Mouse (Mus musculus) spleen, postnatal 14 days (tissue): ENCODE data around the gene Hadh.

Experiments
- DNase-seq, 2 experiments: peaks; one replicate each; pipeline ENCODE4 v3.0.0; 2021 to 2022; ENCODE audit warnings: low spot score in 2 of 2

Hadh gene

DNA sequence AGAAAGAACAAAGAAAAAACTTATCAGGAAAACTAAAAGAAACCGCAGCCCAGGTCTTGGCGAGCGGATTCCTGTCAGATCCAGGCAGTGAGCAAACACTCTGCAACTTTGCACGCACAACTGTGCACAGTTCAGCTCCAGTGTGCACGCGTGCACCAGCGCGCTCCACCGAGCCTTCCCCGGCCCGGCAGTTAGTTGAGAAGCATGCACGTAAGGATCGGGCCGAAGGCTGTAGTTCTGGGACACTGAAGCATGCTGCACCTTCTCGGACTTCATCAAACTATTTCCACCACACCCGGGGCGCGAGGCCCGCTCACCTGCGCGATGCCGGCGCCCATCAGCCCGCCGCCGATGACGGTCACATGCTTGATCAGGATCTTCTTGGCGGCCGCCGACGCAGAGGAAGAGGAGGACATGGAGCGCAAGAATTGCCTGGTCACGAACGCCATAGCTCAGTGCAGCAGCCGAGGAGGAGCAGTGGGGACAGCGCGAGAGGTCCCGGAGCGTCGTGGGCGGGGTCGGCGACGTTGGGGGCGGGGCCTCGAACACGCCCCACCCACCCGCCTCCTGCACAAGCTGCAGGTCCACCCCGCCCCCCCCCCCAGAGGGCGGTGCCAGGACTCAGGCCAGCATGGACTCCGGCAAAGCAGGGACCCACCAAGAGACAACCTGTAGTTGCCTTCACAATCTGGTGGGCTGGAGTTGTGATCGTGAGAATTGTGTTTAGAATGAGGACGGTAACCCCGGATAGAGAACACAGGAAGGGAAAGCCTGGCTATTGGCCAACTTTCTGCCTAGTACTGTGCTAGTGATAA is at the start of gene Hadh:
Gene Hadh (minus strand): TSS at position 543 of the 815 bp plus-strand sequence.
- DNase-seq: peak; percentile 68 to 72

DNA sequence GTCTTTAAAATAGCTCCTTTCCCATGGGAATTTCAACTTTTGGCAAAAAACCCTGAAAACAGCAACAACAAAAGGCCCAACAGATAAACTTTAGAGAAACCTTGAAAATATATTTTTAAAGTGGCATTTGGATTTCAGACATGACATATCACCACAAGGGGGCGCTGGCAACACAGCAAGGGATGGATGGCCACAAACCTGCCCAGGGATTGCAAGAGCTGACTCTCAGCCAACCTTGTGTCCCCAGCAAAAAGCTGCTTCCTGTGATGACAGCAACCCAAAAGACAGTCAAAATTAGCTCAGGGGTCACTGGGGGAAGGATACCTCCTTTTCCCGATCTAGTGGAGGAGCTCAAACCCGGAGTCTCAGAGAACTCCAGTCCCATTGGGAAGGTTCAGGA is 48.3 kb upstream of the Hadh start:
- peak in 1 of 2 experiments; percentile 55 for DNase-seq

DNA sequence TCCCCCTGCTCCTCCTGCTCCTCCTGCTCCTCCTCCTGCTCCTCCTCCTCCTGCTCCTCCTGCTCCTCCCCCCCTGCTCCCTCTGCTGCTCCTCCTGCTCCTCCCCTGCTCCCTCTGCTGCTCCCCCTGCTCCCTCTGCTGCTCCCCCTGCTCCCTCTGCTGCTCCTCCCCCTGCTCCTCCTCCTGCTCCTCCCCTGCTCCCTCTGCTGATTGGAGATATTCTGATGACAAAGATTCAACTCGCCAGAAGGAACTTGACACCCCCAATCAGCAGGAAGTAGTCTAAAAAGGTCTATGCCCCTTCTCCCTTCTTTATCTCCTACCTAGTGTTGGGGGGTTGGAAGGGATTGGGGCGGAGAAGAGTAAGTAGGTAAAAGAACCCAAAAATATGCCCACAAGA is 46.3 kb upstream of the Hadh start:
- no peak for DNase-seq

DNA sequence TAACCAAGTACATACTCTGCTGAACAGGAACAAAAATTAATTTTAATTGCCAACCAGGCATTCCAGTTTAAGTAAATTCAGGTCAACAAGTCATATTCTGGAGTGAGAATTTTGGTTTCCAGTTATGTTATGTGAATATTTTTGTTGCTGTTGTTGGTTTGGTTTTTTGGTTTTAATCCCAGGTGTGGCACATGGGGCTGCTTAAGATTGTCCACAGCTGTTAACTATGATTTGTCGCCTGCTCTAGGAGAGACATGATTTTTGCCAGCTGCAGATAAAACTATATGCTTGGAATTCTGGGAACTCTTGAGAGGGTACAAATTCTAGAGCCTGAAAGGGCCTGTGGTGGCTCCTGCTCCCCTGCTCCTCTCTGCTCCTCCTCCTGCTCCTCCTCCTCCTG is 45.2 kb upstream of the Hadh start:
- DNase-seq: no peak

DNA sequence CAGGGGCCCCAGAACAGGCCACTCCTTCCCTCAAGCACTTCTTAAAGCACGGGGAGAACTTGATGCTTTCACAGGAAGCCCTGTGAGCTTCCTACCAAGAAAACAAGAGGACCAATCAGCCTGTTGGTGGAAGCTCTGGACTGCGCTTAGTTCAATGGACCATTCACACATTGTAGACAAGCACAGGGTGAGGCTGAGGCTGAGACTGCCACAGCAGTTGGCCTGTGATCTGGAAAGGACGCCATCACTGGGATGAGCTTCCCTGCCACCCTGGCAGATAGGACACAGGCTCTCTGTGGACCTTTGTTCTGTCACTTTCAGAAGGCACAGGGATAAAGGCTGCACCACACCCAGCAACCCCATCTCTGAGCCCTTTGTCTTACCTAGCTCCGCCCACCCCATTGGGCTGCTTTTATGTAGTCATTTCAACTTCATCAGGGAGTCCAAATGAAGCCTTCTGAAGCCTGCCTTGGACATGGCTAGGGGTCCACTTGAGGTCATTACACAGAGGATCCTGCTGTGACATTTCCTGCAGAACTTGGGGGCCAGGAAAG is 44.1 kb upstream of the Hadh start:
- no peak for DNase-seq

DNA sequence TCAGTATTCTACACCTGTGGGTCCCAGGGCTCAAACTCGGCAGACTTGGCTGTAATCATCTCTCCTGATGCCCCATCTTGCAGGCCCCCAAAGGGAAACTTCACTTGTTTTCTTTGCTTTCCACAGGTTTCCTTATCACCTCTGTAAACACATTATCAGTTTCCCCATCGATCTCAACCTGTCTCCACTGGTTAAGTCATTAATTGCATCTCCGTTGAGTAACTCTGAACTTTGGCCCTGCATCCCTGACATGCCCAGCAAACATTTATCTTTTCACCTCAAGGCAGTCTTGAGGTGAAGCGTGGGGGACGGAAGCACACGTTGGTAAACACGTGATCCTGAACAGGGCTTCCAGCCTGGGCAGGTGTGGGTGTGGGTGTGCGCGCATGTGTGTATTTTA is 40.4 kb upstream of the Hadh start:
- no peak for DNase-seq

DNA sequence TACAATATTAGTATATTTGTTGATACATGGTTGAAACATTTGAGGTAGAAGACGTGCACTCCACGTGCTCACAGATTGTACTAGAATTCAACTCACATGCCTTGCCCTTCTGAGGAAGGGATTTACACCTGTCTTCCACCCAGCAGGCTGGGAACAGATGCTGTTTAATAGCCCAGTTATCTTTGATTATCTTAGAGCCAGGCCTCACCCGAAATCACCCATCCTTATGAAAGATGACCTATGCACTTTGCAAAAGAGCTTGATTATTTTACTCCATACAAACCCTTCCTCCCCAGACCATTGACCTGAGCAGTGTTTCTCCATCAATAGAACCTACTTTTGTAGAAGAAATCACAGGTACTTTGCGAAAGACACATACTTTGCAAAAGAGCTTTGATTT is 38.7 kb upstream of the Hadh start:
- no peak for DNase-seq

DNA sequence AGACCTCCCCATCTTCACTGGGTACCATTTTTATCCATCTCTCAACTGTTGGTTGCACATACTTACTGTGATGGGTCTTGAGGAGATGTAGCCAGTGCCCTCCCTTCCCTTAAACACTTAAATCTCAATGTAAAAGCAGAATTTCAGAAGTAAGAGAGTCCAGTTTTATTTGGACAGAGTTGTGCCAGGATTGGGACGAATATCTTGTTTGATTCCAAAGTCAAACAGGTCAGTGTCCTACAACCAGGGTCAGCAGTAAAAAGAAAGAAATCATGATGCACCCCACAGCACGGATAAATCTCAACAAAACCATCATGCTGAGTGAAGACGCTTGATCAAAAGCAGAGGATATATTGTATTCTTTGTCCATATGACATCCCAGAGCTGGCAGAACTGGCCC is 35.9 kb upstream of the Hadh start:
- no peak for DNase-seq

DNA sequence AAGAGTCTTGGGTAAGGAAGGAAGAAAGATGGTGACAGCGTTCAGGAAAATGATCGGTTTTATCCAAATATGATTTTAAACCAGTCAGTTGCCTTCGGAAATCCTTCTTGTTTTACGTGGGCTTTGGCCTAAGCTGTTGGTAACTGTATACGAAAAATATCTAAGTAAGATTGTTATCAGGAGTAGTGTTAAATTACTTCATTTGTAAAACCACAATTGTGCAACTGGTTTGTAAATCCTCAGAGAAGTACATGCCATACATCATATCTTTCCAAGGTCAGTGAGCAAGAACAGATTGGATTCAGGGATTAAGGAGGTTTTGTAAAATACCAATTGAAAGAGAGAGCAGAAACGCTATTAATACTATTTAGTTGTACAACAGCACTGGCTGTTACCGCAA is 34.4 kb upstream of the Hadh start:
- DNase-seq: no peak

DNA sequence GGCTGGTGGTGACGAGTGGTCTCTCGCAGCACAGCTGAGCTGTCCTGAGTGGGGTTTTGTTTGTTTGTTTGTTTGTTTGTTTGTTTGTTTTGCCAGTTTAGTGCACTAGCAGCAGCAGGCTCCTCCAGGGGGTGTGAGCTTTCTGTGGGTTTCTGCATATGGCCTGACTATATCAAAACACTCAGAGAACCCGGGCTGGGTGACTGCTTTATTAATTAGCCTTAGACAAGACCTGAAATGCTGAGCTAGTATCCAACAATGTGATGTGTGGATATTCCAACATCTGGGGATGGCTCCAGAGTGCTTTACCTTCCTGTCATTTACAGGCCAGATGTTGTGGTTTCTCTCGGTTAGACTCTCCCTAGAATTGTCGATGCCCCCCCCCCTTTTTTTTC is 31.4 kb upstream of the Hadh start:
- no peak for DNase-seq

DNA sequence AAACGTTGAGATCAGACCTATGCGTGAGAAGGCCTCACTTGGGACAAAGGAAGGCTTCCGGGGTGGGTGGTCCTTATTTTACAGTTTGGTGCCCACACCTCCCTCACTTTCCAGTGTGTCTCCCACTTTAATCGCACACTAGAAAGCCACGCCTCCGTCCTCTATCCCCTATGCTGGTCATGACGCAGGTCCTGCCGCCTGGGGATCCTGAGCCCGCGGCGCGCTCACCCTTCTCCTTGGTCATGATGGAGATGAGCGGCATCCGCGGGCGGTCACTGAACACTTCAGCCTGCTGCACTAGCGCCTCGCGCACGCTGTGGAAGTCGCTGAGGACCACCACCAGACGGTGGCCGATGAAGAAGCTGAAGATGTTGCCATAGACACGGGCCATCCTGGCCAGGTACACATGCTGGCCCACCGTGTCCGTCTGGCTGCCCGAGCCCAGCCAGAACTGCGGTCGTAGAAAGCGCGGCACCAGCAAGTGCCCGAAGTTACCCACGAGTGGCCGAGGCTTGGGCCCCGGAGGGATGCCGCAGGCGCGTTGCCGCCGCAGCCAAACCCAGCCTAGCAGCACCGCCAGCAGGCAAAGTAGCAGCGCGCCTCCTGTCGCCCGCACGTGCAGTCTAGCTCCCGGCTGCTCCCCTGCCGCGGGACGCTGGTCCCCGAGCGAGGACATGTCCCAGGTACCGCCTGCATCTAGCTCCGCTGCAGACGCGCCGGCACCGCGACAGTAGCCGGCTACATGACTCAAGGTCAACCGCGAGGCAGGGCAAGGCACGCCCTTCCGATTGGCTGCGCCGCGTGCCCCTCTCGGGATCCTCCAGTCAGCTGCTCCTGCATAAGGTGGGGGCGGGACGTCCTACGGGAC is 30.8 kb upstream of the Hadh start, which contains the start of gene Cyp2u1:
Gene Cyp2u1 (minus strand): TSS at position 776 of the 868 bp plus-strand sequence.
- DNase-seq: peak; percentile 51 to 67

DNA sequence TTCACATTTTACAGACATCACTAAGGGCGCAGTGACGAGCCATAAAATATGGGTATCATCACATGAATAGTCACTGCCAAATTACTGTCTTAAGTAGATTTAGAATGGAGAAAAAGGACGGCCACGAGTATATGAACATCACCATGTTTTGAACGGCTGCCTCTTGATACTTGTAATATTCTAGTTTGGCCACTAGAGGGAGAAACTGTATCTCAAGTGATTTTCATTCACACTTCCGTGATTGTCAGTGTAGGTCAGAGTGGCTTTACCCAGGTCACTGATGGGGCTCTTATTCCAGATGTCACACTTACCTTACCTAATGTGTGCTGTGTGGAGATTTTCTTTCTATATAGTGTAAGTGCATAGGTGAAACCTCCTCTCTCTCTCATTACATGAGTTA is 28.0 kb upstream of the Hadh start:
- DNase-seq: no peak

DNA sequence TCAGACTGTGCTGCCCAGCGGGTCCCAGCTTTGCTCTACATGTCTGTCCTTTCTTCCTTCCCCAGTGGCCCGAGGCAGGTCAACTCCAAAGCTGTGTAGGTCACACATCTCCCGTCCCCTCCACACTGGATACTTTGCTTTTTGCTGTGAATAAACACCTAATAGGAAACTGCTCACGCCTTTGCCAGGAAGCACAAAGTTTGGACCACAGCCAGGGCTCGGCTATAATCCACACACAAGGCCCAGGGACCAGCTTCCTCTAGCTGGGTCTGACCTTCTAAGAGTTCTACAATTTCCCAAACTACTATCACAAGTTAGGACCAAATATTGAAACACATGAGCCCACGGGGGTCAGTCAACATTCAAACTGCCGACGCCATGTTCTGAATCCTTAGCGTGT is 27.2 kb upstream of the Hadh start:
- DNase-seq: no peak

DNA sequence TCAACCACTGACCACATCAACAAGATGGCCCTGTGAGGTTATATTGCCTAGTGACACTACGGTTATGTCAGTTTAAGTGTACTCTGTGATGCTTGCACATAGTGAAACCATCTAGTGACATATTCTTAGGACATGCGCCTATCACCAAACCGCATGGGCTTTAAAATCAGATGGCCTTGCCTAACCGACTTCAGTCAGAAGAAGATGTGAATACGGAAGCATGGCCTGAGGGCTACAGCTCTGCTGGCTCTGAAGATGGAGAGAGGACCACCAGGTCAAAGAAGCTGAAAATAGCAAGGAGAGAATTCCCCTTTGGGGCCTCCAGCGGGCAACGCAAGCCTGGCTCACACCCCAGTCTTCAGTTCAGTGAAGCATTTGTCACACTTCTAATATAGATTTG is 25.0 kb upstream of the Hadh start:
- no peak for DNase-seq

DNA sequence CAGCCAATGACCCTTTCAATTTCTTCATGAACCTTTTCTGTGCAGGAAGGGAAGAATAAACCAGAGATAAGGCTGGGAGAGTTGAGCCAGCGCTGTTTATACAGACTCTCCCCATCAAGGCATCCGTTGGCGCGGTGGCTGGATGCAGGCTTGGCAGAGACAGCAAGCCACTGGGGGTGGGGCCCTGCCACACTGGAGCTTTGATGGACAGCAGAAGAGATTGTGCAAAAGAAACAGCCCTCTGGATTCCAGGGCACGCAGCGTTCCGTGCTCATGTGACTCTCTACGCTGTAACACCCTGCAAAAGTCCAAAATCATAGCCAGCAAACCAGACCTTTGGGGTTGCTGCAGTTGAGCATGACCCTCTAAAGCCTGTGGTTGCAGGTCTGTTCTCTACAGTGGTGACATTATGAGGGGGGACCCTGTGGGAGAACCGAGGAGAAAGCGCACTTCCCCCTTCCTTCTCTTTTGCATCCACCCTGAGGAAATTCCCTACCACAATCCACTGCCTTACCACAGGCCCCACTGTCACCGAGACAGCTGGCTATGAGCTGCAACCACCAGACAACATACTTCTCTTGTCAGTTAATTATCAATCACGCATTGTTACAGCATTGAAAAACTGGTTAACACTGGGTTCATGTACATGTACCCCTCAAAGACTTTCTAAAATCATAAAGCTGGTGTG is 23.8 kb upstream of the Hadh start:
- DNase-seq: no peak

DNA sequence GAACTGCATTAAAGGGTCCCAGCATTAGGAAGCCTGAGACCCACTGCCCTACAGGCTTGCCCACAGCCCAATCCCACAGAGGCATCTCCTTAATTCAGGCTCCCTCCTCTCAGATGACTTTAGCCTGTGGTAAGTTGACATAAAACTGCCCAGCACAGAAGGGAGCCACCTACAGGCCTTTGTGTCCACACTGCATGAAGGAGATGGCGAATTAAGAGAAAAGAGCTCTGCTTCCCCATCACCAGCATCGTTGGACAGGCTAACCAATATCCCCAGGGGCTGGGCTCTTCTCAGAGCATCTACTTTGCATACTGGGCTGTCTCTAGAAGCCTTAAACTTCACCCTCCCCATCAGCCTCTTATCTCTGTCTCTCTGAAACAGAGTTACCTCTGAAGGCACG is 22.6 kb upstream of the Hadh start:
- no peak for DNase-seq

DNA sequence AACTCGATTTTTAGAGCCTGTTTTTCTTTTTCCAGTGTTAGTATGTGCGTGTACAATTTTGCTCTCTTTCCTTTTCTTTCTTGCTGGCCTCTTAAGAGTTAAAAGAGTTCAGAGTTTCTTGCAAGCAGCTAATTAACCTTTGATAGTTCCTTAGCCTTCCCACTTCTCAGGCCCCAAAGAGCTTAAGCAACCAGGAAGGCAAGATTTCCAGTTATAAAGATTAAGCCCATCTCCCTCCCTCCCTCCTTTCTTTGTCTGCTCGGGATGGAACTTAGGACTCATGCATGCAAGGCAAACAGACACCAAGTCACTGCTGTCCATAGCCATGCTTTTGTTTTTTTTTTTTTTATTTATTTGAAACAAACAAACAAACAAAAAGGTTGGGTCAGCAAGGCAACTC is 21.1 kb upstream of the Hadh start:
- no peak for DNase-seq

DNA sequence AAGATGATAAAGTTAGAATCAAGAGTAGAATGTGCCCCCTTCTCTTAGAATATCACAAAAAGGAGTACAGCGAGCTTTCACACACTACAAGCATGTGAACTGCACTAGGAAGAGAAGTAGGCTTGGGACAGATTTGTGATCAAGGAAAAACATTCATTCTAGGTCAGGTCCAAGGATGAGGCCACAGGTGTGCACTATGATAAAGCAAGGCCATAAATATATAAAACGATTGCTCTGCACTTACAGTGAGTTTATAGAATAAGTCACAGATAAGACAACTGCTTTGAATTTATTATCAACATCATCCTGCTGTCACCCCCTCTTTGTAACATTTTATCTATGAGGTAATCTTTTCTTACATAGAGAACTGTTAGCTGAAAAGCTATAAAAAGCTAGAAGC is 20.4 kb upstream of the Hadh start:
- no peak for DNase-seq

DNA sequence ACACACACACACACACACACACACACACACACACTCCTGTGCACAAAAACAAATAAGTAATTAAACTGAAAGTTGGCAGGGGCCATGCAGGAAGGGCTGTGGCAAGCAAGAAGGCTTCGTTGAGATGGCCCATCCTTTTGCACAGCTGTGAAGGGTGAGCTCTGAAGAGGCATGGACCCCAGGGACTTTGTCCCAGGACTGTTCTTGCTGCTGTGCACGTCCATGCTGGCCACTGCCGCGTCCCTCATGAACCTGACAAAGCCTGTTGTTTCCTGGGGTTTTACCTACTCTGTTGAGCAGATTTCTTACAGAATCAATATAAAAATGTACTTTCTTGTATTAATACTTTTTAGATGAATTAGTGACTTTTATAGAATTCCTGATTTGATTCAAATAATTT is 20.0 kb upstream of the Hadh start:
- DNase-seq: no peak

DNA sequence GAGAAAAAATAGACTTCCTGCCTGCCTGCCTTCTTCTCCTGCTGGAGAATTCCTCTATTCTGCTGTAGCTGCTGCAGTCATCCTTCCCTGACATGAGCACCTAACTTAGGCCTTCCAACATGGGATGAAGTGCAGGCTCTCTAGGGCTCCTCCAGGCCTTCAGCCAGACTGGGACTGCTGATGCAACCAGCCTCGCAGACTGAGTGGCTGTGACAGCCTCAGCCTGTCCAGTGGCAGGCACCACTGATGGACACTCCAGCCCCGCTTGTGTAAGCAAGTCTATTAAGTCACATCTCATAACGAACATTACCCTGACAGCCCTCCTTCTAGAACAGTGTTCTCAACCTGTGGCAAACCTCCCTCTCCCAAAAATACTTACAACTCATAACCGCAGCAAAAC is 2.2 kb upstream of the Hadh start:
- DNase-seq: no peak

DNA sequence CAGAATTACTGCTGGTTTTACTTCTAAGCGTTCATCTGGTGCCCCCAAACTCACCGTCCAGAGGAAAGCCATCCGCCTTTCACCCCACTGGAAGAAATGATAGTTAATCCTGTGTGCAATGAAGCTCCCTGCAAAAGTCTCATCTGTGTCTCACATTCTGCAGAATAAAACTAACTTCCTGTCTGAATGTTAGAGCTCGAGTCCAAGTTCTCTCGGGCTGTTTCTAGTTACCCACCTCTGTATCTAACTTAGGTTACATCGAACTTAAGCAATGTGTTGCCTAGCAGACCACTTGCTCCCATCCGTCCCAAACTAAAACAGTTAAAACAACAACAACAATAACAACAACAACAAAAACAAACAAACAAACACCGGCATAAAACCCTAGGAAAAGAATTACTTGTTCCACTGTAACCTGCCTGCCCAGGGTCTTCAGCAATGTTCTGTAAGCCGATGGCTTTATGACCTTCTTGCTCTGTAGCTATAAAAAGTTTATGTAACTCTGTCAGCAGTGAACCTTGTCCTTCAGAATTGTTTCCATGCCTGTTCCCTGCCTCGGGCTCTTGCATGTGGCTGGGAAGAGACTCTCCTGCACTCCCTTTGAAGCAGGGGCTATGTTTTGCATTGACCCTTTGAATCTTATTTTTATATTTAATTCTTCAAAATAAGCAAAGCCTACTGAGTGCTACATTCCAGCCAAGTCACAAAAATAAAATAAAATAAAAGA is 636 bp upstream of the Hadh start:
- no peak for DNase-seq
